Mouse (Mus musculus) kidney, adult 2 months (tissue): Measurements from ENCODE around the gene Slc25a26.

Experiments used
- CTCF ChIP-seq: fragments of 200-500 bp; conservative IDR thresholded peaks from 2 replicates; pipeline ENCODE4 v1.5.1; 2011; ENCODE audit warnings: low read depth, mild to moderate bottlenecking, control low read depth, low read length, moderate library complexity, mixed read lengths; ENCODE audit not compliant: insufficient read depth, insufficient read length
- POLR2A ChIP-seq: fragments of 200-500 bp; IDR thresholded peaks from one replicate; pipeline ENCODE4 v1.6.1; 2011; ENCODE audit warnings: low read depth, low read length, control low read depth

DNA sequence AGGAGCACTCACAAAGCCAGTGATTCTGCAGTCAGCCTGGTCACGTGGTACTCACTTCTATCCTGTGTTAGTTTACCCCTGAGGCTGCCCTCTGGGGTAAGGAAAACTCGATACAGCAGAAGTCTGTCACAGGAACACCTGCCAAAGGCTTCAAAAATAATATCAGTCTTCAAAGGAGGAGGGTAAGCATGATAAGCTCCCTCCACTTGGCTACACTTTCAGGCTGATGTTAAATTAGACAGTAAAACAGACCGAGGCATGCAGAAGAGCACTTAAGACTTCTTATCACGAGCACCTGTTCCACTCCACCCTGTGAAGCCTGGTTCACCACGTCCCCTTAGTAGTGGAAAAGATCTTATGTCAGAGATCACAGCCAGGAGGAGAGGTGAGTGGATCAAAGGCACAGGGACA lies 136.9 kb downstream of the Slc25a26 start:
- no peak for TF ChIP-seq CTCF
- no peak for TF ChIP-seq POLR2A
